Mouse (Mus musculus): ENCODE data around the gene Gabbr1.

DNA sequence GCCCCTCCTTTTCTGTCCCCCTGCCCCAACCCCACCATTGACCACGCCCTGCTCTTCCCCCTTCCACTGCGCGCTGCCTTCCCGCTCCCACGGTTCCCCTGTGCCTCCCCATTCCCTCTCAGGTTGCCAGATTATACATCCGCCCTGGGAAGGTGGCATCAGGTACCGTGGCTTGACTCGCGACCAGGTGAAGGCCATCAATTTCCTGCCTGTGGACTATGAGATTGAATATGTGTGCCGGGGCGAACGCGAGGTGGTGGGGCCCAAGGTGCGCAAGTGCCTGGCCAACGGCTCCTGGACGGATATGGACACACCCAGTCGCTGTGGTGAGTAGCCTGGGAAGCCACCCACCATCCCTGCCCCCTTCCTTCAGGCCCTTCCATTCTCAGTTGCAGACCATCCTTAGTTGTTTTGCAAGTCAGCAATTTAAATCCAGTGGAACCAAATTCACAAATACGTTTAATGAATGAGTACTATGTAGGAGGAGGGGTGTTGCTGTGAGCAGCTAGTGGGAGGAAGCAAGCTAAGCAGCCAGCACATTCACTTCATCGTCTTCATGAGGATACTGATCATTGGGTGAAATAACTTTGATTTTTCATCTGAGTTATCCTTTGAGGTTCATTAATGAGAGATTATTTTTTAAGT, 1.7 kb downstream of the Gabbr1 start:
- TF ChIP-seq CTCF (conservative IDR thresholded peaks at IDR 0.05; ENCODE audit: low read length) (no peak), POU5F1 (IDR thresholded peaks at IDR 0.05; ENCODE audit: borderline replicate concordance, low read length) (no peak), NANOG (IDR thresholded peaks at IDR 0.05; ENCODE audit: borderline replicate concordance, low read length) (no peak)
